Mouse (Mus musculus) cerebellum, postnatal 36 days (tissue): ENCODE data around the gene Clock.

Experiments
- DNase-seq, 2 experiments: peaks; one replicate each; pipeline ENCODE4 v3.0.0; 2021 to 2022; ENCODE audit warnings: mixed read lengths in 2 of 2

Clock gene

GRCm38 (mm10) chr5:76304452-76305341 lies at the start of gene Clock:
Gene Clock, minus strand, starts transcription at chr5:76304792.
- peak; percentile 88 to 92 for DNase-seq

- DNase-seq: no peak
These were observed 47.5 kb upstream of the Clock start for GRCm38 (mm10) chr5:76351953-76352611.

- no peak for DNase-seq
These were observed 46.9 kb upstream of the Clock start for GRCm38 (mm10) chr5:76351537-76351936.

GRCm38 (mm10) chr5:76346137-76346536 lies 41.5 kb upstream of the Clock start:
- peak in 1 of 2 experiments; percentile 23 for DNase-seq

GRCm38 (mm10) chr5:76340931-76341330 lies 36.3 kb upstream of the Clock start:
- no peak for DNase-seq

- DNase-seq: no peak
These were observed 32.5 kb upstream of the Clock start for GRCm38 (mm10) chr5:76337100-76337499.

- DNase-seq: no peak
These were observed 29.2 kb upstream of the Clock start for GRCm38 (mm10) chr5:76333833-76334232.

GRCm38 (mm10) chr5:76330953-76331352 lies 26.4 kb upstream of the Clock start, which contains the start of gene Pdcl2:
Gene Pdcl2, minus strand, starts transcription at chr5:76331156.
- no peak for DNase-seq

GRCm38 (mm10) chr5:76327296-76327695 lies 22.7 kb upstream of the Clock start:
- no peak for DNase-seq

GRCm38 (mm10) chr5:76325113-76325512 lies 20.5 kb upstream of the Clock start:
- no peak for DNase-seq

GRCm38 (mm10) chr5:76321249-76322196 lies 16.9 kb upstream of the Clock start:
- DNase-seq: no peak

GRCm38 (mm10) chr5:76308206-76308605 lies 3.6 kb upstream of the Clock start:
- DNase-seq: no peak

GRCm38 (mm10) chr5:76306261-76306660 lies 1.7 kb upstream of the Clock start:
- DNase-seq: no peak

GRCm38 (mm10) chr5:76305616-76306015 lies 1.0 kb upstream of the Clock start:
- DNase-seq: no peak

- DNase-seq: peak; percentile 85 to 91
These were observed 694 bp downstream of the Clock start for GRCm38 (mm10) chr5:76303745-76304451.

- no peak for DNase-seq
These were observed 1.2 kb downstream of the Clock start for GRCm38 (mm10) chr5:76303379-76303744.

GRCm38 (mm10) chr5:76302009-76302408 lies 2.6 kb downstream of the Clock start:
- no peak for DNase-seq

GRCm38 (mm10) chr5:76289234-76289691 lies 15.3 kb downstream of the Clock start:
- DNase-seq: peak; percentile 13 to 19

GRCm38 (mm10) chr5:76288256-76288655 lies 16.3 kb downstream of the Clock start:
- no peak for DNase-seq

- DNase-seq: no peak
These were observed 17.5 kb downstream of the Clock start for GRCm38 (mm10) chr5:76287062-76287461.

- DNase-seq: no peak
These were observed 18.9 kb downstream of the Clock start for GRCm38 (mm10) chr5:76285699-76286098.

GRCm38 (mm10) chr5:76283890-76284289 lies 20.7 kb downstream of the Clock start:
- no peak for DNase-seq
